Mouse (Mus musculus) ES-E14 (cell line): ENCODE measurements around the gene St3gal4.

Experiments
- CHD2 ChIP-seq: IDR thresholded peaks from 2 replicates; pipeline ENCODE4 v1.6.1; 2014; ENCODE audit warnings: mild to moderate bottlenecking, low read depth, low read length, inconsistent platforms
- HCFC1 ChIP-seq: IDR thresholded peaks from 2 replicates; pipeline ENCODE4 v1.6.1; 2012; ENCODE audit warnings: low read length, inconsistent platforms, borderline replicate concordance; ENCODE audit not compliant: insufficient read depth
- MAFK ChIP-seq: IDR thresholded peaks from 2 replicates; pipeline ENCODE4 v1.6.1; 2014; ENCODE audit warnings: mild to moderate bottlenecking, low read depth, low read length, inconsistent platforms; ENCODE audit not compliant: insufficient read depth
- ZC3H11A ChIP-seq: IDR thresholded peaks from 2 replicates; pipeline ENCODE4 v1.6.1; 2012; ENCODE audit warnings: low read depth, mild to moderate bottlenecking, inconsistent platforms, low read length, borderline replicate concordance
- ZNF384 ChIP-seq: IDR thresholded peaks from 2 replicates; pipeline ENCODE4 v1.6.1; 2012; ENCODE audit warnings: low read depth, low read length, inconsistent platforms

DNA sequence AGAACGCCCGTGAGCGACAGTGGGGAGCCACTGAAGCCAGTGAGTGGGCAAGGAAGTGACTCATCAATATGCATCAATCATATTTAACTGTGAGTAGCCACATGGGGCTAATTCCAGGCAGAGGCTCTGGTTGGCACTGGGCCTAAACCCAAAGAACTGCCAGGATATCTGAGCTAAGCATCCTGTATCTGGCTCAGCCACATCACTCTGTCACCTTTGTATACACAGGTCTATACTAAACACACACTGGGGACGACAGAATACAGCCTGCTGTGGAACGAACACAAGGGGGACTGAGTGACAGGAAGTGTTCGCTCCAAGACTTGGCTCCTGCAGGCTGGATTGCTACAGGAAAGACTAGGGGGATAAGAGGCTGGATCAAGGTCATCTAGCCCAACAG, 16.5 kb upstream of the St3gal4 start:
- TF ChIP-seq CHD2, result no peak
- no peak for TF ChIP-seq HCFC1
- TF ChIP-seq ZNF384, result no peak
- no peak for TF ChIP-seq ZC3H11A
- no peak for TF ChIP-seq MAFK
